Mouse (Mus musculus) heart, postnatal 0 days (tissue): Measurements from ENCODE around the gene Cers3. TPM values are rescaled to one million over a fixed set of nuclear protein-coding genes. Genes with fewer than 3 reads are reported as not detected.

Source experiments
- ATAC-seq: fragments of 200-750 bp; cut with Nextera tagmentation; 2 replicates; pipeline ENCODE4 v1.8.0; 2017; ENCODE audit warnings: low read depth, moderate number of reproducible peaks, moderate library complexity; ENCODE audit not compliant: insufficient read depth
- DNase-seq: peaks from one replicate; pipeline ENCODE4 v3.0.0-alpha.2; 2016; ENCODE audit warnings: low spot score
- H3K27ac ChIP-seq: fragments of 300-500 bp; sonication (generic); 2 replicates; pipeline ENCODE4 v1.5.1; 2014; ENCODE audit warnings: low read depth, mild to moderate bottlenecking
- H3K27me3 ChIP-seq: fragments of 300-500 bp; sonication (generic); 2 replicates; pipeline ENCODE4 v1.6.1; 2014; ENCODE audit warnings: low read length, mixed read lengths; ENCODE audit not compliant: control insufficient read depth, insufficient read depth
- H3K36me3 ChIP-seq: fragments of 300-500 bp; sonication (generic); replicated peaks from 2 replicates; pipeline ENCODE4 v1.6.1; 2014; ENCODE audit warnings: low read length, mixed read lengths; ENCODE audit not compliant: control insufficient read depth, insufficient read depth
- H3K4me1 ChIP-seq: fragments of 300-500 bp; sonication (generic); 2 replicates; pipeline ENCODE4 v1.6.1; 2014; ENCODE audit warnings: antibody characterized with exemption; ENCODE audit not compliant: control insufficient read depth, insufficient read depth
- H3K4me2 ChIP-seq: fragments of 300-500 bp; sonication (generic); 2 replicates; pipeline ENCODE4 v1.6.1; 2014; ENCODE audit warnings: low read depth, mild to moderate bottlenecking, low read length, moderate library complexity
- H3K4me3 ChIP-seq: fragments of 300-500 bp; sonication (generic); 2 replicates; pipeline ENCODE4 v1.5.1; 2014; ENCODE audit warnings: low read depth, low read length
- H3K9ac ChIP-seq: fragments of 300-500 bp; sonication (generic); replicated peaks from 2 replicates; pipeline ENCODE4 v1.6.1; 2014; ENCODE audit warnings: low read depth, low read length, mixed read lengths
- H3K9me3 ChIP-seq: fragments of 300-500 bp; sonication (generic); replicated peaks from 2 replicates; pipeline ENCODE4 v1.6.1; 2016; ENCODE audit warnings: low read length; ENCODE audit not compliant: control insufficient read depth
- CTCF ChIP-seq: IDR thresholded peaks from 2 replicates; pipeline ENCODE4 v1.5.1; 2016; ENCODE audit warnings: antibody characterized with exemption, control low read depth, low read depth
- EP300 ChIP-seq: IDR thresholded peaks from 2 replicates; pipeline ENCODE4 v1.6.1; 2016; ENCODE audit warnings: antibody characterized with exemption, low read depth
- WGBS: fragments of 180-500 bp; shearing (Covaris S2); extraction: QIAGEN DNeasy Blood & Tissue Kit; methylation state at CpG from one replicate; pipeline ENCODE4 v1.1.7; 2014; 5-methylcytosine and 5-hydroxymethylcytosine counted together
- polyA plus RNA-seq: library from polyadenylated mRNA; unstranded; fragments of >200 nt; fragmentation: Nextera tagmentation; extraction: Ambion mirVana; gene quantifications from 2 replicates; pipeline ENCODE4 v1.2.1, GENCODE M21; 2015
- total RNA-seq: library from RNA; depleted of rRNA; stranded (reverse); fragments of >200 nt; gene quantifications from 2 replicates; pipeline ENCODE4 v1.2.3, GENCODE M21; 2014; ENCODE audit warnings: low replicate concordance; rRNA removed

The Cers3 gene
- total and polyA plus RNA-seq, 2 experiments from 2014 or later: 0.19 to 9.5 TPM

- WGBS: 61% methylated on average over 19 of the region's 19 CpGs
- H3K4me1 ChIP-seq: peaks cover 16% of the 10 kb centered on the region
- no peaks in the 10 kb centered on the region for H3K9me3 ChIP-seq
- no peak overlapping the region for H3K4me2 ChIP-seq
- peak; percentile 31; the same call in 1 of the 2 replicates for TF ChIP-seq CTCF
- no peak for TF ChIP-seq EP300
- DNase-seq: no peak
- ATAC-seq: no peak
- no peak overlapping the region for H3K9ac ChIP-seq
- no peaks in the 10 kb centered on the region for H3K27me3 ChIP-seq
- no peak overlapping the region for H3K27ac ChIP-seq
- no peak overlapping the region for H3K4me3 ChIP-seq
- H3K36me3 ChIP-seq: no peaks in the 10 kb centered on the region
These were observed 123.8 kb downstream of the Cers3 start for GRCm38 (mm10) chr7:66866944-66867718.

GRCm38 (mm10) chr7:66867719-66868501 lies 124.6 kb downstream of the Cers3 start:
- no peak overlapping the region for H3K9ac ChIP-seq
- no peak for DNase-seq
- no peaks in the 10 kb centered on the region for H3K27me3 ChIP-seq
- H3K27ac ChIP-seq: no peak overlapping the region
- TF ChIP-seq EP300 (no peak), CTCF (no peak)
- 82% methylated on average over 13 of the region's 13 CpGs for WGBS
- ATAC-seq: no peak
- H3K4me2 ChIP-seq: no peak overlapping the region
- H3K4me1 ChIP-seq: peaks cover 17% of the 10 kb centered on the region
- H3K36me3 ChIP-seq: no peaks in the 10 kb centered on the region
- no peaks in the 10 kb centered on the region for H3K9me3 ChIP-seq
- no peak overlapping the region for H3K4me3 ChIP-seq

- H3K27me3 ChIP-seq: no peaks in the 10 kb centered on the region
- peaks cover 17% of the 10 kb centered on the region for H3K4me1 ChIP-seq
- H3K27ac ChIP-seq: peak overlapping the region; percentile 51; the same call in 1 of the 2 replicates
- no peaks in the 10 kb centered on the region for H3K36me3 ChIP-seq
- no peaks in the 10 kb centered on the region for H3K9me3 ChIP-seq
- 55% methylated on average over 7 of the region's 7 CpGs for WGBS
- H3K4me3 ChIP-seq: no peak overlapping the region
- no peak overlapping the region for H3K9ac ChIP-seq
- TF ChIP-seq CTCF (no peak), EP300 (no peak)
- no peak overlapping the region for H3K4me2 ChIP-seq
- ATAC-seq: peak; percentile 28; the same call in 1 of the 2 replicates
- DNase-seq: no peak
These were observed 128.2 kb downstream of the Cers3 start for GRCm38 (mm10) chr7:66871520-66871919.

- no peak overlapping the region for H3K4me3 ChIP-seq
- peaks cover 17% of the 10 kb centered on the region for H3K4me1 ChIP-seq
- H3K36me3 ChIP-seq: no peaks in the 10 kb centered on the region
- 0 out of 2 replicates have a peak overlapping the region, but pooled peaks have one; percentile 15 for H3K27ac ChIP-seq
- no peak overlapping the region for H3K4me2 ChIP-seq
- TF ChIP-seq CTCF (no peak), EP300 (no peak)
- DNase-seq: no peak
- no peaks in the 10 kb centered on the region for H3K9me3 ChIP-seq
- no peak overlapping the region for H3K9ac ChIP-seq
- 79% methylated on average over 14 of the region's 14 CpGs for WGBS
- ATAC-seq: no peak; the same call in 1 of the 2 replicates
- no peaks in the 10 kb centered on the region for H3K27me3 ChIP-seq
These were observed 128.7 kb downstream of the Cers3 start for GRCm38 (mm10) chr7:66871940-66872511.

- Histone ChIP-seq H3K27me3 (no peaks in the 10 kb centered on the region), H3K4me2 (no peak overlapping the region), H3K36me3 (no peaks in the 10 kb centered on the region), H3K27ac (no peak overlapping the region), H3K9ac (no peak overlapping the region), H3K9me3 (no peaks in the 10 kb centered on the region), H3K4me1 (peaks cover 17% of the 10 kb centered on the region), H3K4me3 (no peak overlapping the region)
- no peak for DNase-seq
- WGBS: 64% methylated on average over 2 of the region's 2 CpGs
- TF ChIP-seq CTCF (no peak), EP300 (no peak)
- ATAC-seq: no peak
These were observed 129.9 kb downstream of the Cers3 start for GRCm38 (mm10) chr7:66873235-66873634.

Other genes with a start within 250 kb of the Cers3 start
- 10.8 and 11.1 TPM in 2 replicates for gene Asb7, start 53.9 kb upstream of the Cers3 start, total RNA-seq
- 5.6 and 6.5 TPM in 2 replicates for gene Asb7, start 53.9 kb upstream of the Cers3 start, polyA plus RNA-seq
- gene Lins1, start 53.6 kb upstream of the Cers3 start, total RNA-seq: 2.1 and 18.5 TPM in 2 replicates
- gene Lins1, start 53.6 kb upstream of the Cers3 start, polyA plus RNA-seq: 4.4 and 5.6 TPM in 2 replicates
- gene Adamts17, start 96.2 kb downstream of the Cers3 start, total RNA-seq: 6.5 and 9.0 TPM in 2 replicates
- 1.9 and 2.9 TPM in 2 replicates for gene Adamts17, start 96.2 kb downstream of the Cers3 start, polyA plus RNA-seq